Mouse (Mus musculus) left cerebral cortex, adult 18-20 months (tissue): Measurements from ENCODE around the gene Hist2h3c2. TPM values are rescaled to one million over a fixed set of nuclear protein-coding genes. Genes with fewer than 3 reads are reported as not detected.
A peak's percentile ranks its signal among the peaks of the same experiment; 100 is the strongest.
"Not testable (repeated sequence)": the region's sequence is repeated elsewhere in the genome, so short reads cannot be mapped to it uniquely, and the experiment has no call there.

Source experiments
- DNase-seq, 2 experiments: peaks; one replicate each; pipeline ENCODE4 v3.0.0; 2021 to 2022; ENCODE audit warnings: low spot score in 2 of 2, mixed read lengths in 1 of 2
- long read RNA-seq, 2 experiments: library from polyadenylated mRNA; stranded (forward); transcript quantifications; one replicate each; pipeline ENCODE4 v2.0.0; 2021
- total RNA-seq, 2 experiments: library from RNA; stranded (reverse); gene quantifications; 2 replicates each; pipeline ENCODE4 v1.2.3; 2021

Gene Hist2h3c2
- 1 to 10 TPM; 3.8 to 4.1 TPM for total RNA-seq
- long read RNA-seq, experiment 1, partial matches to known transcripts = 0 of 1 reads
- long read RNA-seq, experiment 1, other reads (novel, unspliced or antisense) = 0 of 1 reads
- long read RNA-seq, experiment 2, partial matches to known transcripts = 0 of 1 reads
- long read RNA-seq, experiment 2, other reads (novel, unspliced or antisense) = 0 of 1 reads

DNA sequence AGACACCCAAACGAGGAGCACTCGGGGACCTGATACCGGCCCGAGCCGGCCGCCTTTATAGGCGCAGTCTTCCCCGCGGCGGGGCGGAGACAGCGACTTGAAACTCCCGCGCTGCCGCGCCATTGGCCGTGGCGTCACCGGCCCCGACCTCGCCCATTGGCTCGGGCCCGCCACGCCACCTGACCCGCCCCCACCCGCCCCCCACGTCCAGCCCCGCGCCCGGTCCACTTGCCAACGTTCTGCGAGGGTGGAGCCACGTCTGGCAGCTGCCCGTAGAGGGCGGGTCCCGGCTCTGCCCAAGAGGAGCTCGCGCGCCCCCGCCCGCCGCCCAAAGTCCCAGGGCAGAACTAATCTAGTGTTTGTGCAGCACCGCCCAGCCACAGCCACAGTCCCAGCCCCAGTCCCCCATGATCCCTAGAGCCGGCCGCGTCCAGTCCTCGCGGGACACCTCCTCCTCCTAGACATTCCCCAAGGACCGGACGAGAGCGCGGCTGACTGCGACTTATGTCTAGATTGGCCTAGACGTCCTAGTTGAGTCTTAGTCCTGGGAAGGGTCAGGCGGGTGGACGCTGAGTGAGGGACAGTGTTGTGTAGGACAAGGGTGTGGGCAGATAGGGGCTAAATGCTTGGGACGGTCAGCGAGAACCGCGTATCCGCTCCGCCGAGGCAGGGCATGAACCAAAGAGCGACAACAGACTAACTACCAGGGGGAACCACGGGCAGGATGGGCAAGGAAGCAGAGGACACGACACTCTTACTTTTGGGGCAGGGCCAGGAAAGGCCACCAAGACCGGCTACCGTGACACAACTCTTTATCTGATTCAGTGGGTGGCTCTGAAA lies at the start of gene Hist2h3c2:
Hist2h3c2 (minus strand) TSS at position 174 of the 840 bp plus-strand sequence.
- peak in 1 of 2 experiments; percentile 25 for DNase-seq

DNA sequence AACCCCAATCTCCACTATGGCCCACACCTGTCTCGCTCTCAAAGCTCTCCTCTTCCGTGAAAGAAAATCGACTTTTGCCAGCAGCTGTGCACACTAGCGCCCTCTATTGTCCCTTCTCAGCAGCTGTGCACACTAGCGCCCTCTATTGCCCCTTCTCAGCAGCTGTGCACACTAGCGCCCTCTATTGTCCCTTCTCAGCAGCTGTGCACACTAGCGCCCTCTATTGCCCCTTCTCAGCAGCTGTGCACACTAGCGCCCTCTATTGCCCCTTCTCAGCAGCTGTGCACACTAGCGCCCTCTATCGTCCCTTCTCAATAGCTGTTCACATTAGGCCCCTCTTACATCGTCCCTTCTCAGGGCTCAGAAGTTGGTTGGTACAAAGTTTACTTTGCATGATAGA lies 48.4 kb upstream of the Hist2h3c2 start:
- DNase-seq = not testable (repeated sequence)

DNA sequence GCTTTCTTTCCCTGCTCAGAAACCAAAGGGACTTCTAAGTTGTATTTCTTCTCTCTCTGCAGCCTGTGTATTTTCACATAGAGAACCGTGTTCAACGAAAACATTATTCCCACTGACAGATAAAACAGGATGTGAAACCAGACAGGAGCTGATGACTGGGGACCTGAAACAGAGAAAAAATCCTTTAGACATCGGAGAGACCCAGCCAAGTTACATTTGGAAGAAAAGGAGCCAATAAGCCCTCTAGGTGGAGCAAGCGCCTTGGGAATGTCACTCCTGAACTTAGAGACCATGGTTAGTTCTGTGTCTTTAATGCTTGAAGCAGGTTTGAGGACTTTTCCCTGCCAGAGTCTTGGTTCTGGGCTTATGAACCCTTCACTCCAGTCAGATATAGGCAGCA lies 45.5 kb upstream of the Hist2h3c2 start:
- peak in 1 of 2 experiments; percentile 35 for DNase-seq

DNA sequence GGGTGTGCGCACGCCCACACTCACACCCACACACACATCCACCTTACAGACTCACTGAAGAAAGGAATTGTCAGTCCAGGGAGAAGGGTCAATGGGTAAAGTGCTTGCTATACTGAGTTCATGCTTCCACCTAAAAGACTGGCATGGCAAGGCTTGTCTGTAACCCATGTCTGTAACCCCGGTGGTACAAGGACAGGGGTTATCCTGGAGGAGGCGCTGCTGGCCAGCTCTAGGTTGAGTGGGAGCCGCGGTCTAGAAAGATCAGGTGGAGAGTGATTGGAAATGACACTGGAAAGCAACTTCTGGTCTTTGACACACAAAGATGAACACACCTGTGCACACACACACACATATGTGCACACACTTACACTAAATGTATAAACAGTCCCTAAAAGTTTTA lies 41.7 kb upstream of the Hist2h3c2 start:
- no peak for DNase-seq

DNA sequence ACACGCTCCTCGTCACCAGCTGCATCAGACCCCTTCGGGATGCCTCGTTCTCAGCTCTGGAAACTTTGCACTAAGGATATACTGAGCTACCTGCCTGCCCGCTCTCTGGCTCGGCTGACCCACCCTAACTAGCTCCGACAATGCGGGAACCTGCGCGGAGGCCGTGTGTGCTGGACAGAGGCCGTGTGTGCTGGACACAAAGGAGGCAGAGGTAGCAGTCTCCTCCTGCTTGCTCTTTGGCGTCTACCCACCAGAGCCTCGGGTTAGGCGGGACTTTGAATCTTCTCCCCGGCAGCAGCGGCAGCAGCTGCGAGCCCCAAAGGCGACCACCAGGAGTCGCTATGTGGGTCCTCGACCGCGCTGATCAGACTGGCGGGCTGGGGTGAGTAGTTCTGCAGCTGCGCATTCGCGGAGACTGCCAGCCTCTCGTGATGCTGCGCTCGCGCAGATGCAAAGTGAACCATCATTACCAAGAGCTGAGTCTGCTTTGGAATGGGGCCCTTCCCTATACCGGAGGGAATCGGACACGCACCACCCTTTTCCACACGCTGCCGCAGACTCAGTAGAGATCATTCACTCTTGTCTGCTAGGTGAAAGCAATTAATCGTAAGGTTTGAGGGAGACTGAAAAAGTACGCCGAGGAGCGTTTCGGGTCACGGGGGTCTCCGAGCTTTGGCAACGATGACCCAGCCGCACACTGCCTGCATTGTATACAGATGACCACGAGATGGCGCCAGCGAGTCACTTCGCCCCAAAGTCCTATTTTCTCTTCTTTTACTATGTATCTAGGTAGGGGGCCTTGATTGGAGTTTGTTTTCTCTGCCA lies 39.1 kb upstream of the Hist2h3c2 start:
- DNase-seq = peak; percentile 90 to 93

DNA sequence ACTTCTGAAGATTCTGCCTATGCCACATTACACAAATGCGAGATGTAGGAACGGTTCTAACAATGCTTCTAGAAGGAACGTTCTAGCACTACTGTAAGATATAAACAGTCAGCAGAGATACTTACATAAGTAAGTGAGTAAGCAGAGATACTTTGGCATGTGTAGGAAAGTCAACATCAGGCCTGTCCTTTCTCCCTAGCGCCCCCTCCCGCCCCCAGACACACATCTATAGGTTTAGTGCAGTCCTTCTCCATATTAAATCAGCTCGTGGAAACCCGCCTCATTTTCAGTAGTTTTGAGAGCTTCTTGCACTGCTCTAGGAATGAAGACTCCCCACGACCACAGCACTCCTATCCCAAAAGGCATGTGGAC lies 38.5 kb upstream of the Hist2h3c2 start:
- peak; percentile 47 to 60 for DNase-seq

DNA sequence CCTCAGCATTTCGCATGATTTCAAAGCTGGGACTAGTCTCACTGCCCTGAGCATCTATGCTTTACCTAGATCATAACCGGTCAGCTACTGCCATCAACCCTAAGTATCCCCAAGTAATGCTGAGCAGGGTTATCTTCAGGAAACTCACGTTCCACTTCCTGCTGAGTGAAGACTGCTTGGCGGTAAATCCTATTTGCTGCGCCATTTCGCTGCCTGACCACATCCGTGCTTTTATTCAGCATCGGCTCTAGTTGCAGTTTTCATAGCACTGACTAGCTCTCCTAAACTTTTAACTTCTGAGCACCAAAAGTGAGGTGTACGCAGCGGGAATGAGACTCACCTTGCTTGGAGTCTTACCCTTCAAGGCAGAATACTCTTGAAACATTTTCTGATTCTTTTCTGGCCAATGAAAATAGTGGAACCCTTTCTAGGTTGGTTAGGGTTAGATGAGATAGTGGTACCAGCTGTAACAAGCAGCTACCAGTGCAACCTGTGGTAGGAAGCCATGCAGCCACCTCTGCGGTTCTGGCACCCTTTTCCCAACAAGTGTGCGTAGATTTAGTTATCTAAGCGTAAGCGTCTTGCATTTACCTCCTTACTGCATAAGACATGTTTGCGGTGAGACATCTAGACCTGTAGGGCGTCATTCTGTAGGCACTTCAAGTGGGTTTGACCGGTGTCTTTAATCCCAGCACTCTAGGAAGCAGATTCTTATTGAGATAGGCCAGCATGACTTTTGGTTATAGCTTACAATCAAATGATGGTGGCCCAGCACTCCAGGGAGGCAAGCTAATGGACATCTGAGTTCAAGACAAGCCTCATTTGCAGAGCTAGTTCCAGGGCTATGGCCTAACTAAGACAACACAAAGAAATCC lies 34.9 kb upstream of the Hist2h3c2 start:
- DNase-seq = no peak

DNA sequence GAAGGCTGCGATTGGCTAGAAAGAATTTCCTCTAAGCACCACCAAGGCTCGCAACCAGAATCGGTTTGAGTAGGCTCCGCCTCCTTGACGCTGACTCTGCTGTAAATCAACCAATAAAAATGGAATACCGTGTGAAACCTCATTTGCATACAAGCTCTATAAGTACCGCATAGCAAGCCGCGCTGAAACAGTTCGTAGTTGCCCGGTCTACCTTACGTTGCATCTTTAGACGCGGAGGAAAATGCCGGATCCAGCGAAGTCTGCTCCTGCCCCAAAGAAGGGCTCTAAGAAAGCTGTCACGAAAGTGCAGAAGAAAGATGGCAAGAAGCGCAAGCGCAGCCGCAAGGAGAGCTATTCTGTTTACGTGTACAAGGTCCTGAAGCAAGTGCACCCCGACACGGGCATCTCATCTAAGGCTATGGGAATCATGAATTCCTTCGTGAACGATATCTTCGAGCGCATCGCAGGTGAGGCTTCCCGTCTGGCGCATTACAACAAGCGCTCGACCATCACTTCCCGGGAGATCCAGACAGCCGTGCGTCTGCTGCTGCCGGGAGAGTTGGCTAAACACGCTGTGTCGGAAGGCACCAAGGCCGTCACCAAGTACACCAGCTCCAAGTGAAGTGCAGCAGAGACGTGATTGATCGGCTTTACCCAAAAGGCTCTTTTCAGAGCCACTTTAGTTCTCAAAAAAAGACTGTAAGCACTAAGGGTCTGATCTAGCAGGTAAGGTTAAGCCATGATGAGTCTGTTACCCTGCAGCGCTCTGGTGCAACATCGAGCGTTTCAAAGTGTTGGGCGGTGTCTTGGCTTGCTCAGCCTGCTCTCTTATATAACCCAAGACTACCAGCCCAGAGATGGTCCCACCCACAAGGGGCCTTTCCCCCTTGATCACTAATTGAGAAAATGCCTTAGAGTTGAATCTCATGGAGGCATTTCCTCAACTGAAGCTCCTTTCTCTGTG lies 30.9 kb upstream of the Hist2h3c2 start, which contains the start of gene Hist2h2bb:
Hist2h2bb (plus strand) TSS at position 242 of the 964 bp plus-strand sequence.
- DNase-seq = peak; percentile 85 to 91

DNA sequence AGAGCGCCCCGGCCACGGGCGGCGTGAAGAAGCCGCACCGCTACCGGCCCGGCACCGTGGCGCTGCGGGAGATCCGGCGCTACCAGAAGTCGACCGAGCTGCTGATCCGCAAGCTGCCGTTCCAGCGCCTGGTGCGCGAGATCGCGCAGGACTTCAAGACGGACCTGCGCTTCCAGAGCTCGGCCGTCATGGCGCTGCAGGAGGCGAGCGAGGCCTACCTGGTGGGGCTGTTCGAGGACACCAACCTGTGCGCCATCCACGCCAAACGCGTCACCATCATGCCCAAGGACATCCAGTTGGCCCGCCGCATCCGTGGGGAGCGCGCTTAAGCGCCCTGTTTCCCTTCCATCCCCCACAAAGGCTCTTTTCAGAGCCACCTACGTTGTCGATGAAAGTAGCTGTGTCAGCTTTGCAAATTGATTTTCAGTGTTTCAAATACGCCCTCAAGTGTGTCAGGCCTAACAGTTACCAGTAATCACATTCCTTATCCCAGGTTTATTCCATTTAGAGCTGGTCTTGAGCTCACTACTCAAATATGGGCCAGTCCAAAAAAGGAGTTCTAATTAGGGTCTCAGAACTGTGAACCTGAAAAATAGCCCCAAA lies 29.9 kb upstream of the Hist2h3c2 start:
- DNase-seq = not testable (repeated sequence)

DNA sequence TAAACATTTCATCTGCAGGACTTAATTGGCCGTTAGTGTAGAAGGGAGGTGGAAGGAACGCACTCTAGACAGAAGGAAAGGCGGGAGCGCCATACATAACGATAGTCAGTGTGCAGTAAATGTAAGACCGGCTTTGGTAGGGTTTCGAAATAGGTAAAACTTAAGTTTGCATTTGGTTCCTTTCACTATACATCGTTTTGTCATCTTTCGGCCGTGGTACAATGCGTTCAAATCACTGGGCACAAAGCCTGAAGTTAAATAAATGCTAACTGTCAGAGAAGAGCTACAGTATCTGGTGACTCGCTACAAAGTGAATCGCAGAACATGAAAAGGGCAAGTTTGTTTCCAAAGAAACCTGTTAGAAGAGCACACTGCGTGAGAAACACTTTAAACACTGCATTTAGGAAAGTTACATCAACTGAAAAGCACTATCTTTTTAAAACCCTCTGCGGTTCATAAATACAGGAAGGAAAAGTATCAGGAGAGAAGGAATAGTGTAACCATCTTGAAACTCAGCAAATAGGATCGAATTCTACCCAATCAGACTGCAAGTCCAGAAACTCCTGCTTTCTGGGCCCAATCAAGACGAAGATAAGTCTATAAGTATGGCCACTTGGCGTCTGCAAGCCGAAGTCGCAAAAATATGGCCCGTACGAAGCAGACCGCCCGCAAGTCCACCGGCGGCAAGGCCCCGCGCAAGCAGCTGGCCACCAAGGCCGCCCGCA lies 29.3 kb upstream of the Hist2h3c2 start, which contains the start of gene Hist2h3b:
Hist2h3b (plus strand) TSS at position 604 of the 725 bp plus-strand sequence.
- DNase-seq = peak; percentile 75 to 83

DNA sequence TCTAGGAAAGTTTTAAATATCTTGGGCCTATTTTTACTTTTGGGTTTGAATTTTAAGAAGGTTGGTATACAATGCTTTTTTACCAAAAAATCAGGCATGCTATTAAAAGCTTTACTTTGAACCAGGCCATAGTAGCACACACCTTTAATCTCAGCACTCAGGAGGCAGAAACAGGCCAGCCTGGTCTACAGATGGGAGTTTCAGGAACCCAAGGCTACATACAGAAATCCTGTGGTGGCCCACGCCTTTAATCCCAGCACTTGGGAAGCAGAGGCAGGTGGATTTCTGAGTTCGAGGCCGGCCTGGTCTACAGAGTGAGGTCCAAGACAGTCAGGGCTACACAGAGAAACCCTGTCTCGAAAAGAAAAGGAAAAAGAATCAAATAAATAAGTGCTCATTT lies 28.6 kb upstream of the Hist2h3c2 start:
- no peak for DNase-seq

DNA sequence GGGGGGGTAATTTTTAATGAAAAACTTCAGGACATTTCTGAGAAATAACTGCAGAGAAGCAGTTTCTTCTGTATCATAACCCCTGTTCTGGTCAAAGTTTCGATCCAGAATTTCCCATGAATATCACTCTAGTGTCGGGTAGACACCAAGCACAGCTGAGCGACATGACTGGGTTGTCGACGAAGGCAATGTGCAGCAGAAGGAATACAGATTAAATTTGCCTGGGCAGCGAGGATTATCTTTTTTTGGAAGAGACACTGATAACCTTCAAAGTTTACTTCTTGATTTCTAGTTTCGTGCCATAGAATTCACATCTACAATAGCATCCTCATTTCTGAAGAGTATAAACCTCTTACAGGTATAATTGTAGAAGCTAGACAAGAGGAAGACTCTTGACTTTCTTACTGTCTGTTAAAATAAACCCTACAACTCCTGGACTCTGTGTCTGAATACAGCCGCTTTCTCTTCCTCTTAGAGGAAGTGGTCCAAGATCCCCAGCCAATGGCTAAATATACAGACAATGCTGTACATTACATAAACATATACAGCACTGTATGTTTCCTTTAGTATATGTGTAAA lies 27.3 kb upstream of the Hist2h3c2 start:
- no peak for DNase-seq

DNA sequence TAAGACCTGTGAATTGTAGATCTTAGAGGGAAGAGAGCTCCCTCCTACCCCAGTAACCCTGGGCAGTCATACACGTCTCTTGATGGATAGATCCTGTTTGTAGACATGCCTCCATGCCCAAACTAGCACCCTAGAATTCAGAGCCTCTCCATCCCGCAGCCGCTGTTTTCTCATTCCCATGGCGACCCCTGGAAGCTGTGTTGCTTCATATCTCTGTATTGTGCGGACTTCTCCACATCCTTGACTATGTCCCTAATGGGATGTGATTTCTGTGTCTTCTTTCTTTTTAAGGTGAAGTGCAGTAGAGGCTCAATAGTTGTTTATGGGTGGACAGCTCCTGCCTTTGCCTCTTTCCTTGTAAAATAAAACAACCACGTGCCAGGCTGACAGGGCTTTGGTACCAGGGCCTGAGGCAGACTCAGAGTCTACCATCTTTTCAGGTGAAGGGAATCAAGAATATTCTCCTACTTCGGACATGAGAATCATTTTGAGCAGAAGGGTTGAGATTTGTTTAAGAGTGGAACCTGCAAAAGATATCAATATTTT lies 25.6 kb upstream of the Hist2h3c2 start:
- no peak for DNase-seq

DNA sequence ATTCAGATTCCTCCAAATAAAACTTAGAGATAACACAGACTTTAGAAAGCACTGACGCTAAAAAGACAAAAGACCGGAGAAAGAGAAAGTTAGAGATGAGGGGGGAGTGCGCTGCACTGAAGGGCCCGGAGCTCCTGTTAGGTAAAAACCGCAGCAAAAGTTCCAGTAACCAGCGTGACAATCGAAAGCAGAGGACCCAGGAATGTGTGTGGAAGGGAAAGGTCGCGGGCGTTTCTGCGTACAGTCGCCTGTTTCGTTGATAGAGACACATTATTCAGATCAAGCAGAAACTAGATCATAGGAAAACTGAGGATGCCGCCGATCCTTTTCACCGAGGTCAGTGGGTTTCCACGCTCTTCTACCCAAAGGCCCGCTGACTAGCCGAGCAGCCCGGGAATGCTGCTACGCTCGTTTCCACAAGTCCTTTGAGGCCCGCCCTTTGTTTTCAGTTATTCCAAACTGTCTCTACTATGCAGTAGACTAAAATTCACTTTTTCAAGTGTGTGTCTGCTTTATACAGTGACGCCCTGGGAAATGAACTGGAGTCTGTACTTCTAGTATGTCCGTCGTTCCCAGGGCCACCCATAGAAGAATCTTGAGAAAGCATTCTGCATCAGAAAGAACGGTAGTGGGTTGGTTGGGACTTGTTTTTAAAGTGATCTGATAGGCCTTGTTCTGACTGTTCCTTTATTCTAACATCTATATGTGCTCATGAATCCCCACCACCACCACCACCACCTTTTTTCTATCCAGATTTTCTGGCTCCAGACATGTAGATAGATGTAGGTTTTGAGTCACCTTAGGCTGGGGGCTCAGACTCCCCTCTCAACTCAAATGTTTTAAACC lies 24.9 kb upstream of the Hist2h3c2 start:
- DNase-seq = peak; percentile 24 to 56

DNA sequence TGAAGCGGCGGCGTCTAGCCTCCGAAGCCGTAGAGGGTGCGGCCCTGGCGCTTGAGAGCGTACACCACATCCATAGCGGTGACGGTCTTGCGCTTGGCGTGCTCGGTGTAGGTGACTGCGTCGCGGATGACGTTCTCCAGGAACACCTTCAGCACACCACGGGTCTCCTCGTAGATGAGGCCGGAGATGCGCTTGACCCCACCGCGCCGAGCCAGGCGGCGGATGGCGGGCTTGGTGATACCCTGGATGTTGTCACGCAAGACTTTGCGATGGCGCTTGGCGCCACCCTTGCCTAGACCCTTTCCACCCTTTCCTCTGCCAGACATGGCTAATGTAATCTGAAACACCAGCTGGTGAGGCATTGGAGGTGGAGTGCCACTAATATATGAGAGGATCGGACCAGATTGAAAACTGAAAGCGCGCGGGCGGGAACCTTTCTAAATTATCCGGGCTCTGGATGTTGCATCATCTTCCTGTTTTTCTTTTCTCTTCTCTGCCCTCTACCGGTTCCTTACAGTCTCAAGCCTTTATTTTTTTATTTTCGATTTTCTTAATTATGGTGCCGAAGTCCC lies 24.1 kb upstream of the Hist2h3c2 start, which contains the start of gene Hist2h4:
Hist2h4 (minus strand) TSS at position 333 of the 572 bp plus-strand sequence.
- peak; percentile 96 to 97 for DNase-seq

DNA sequence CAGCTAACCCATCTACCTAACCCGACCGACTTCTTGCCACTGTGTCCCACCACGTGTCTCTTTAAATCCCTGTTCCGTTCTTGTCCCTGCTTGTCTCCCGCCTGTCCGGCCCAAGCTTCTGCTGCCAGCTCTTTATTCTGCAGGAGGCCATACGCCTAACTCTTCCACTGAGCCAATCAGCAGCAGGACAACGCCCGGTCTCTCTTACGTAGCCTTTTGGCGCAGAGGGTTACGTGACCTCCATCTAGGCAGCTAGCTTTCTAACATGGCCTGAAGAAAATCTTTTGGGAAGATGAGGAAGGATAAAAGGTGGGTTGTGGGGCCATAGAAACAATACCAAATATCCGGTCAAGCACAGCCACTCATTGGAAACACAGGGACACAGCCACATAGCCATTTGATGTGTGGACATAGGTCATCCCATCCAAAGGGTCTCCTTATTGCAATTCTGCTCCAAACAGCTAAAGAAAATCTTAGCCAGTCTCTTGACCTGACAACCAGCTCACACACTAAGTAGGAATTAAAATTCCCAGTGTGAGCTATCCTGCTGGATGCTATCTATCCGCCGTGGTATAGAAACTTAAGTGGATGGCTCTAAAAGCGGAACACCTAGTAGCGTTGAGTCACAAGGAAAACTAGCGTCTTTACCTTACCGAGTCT lies 23.4 kb upstream of the Hist2h3c2 start:
- DNase-seq = peak; percentile 77 to 87
